Mouse (Mus musculus) mature B cell (primary cell): ENCODE data around the gene Gpam.
"Not testable (repeated sequence)": the region's sequence is repeated elsewhere in the genome, so short reads cannot be mapped to it uniquely, and the experiment has no call there.

Experiments used
- in situ Hi-C: fragments of 300-500 bp; cut with MboI; formaldehyde crosslinking; loops from 2 replicates; pipeline ENCODE4 v1.14.3; 2019

Gene Gpam

GRCm38 (mm10) chr19:55127072-55127718, at the start of gene Gpam:
TSS of gene Gpam (minus strand) at chr19:55127238.
- in situ Hi-C loops, result no loop called here

GRCm38 (mm10) chr19:55171585-55171984, 44.5 kb upstream of the Gpam start:
- in situ Hi-C loops, result no loop called here

DNA sequence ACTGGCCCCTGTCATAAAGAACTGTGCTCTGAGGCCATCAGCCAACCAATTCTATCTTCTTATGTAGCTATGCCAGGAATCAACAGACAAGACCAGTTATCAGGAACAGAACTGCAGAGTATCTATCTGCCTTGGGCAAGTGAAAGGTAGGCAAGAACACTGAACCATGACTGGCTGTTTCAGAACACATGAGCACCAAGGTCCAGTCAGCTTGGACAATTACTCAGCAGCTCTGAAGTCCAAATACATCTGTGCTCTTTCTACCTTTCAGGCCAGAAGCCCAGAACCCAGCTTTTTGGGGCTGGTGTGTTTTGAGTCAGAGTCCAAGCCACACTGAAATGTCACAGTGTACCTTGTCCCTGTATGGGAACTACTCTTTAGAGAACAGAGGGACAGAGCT, 43.4 kb upstream of the Gpam start:
- in situ Hi-C loops, result no loop called here

DNA sequence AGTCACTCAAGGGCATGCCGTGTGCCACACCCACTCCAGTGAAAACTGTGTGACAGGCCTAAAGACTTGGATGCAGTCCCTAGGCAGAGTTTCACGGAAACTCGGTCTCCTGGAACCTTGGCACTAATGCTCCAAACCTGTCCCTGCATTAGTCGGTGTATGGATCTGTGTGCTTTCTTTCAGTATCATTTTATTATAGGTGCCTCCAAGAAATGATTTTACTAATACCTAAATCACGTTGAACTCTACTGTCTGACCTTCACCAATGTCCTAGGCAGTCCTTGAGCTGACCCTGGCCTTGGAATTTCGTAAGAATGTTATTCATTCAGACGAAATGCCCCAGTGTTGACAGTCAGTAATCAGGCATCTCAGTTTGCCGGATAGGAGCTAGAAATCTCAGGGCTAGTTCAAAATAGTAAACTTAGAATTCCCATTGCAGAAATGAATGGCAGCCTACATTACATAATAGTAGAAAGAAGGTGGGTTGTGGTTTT, 42.2 kb upstream of the Gpam start:
- in situ Hi-C loops, result not testable (repeated sequence)

- in situ Hi-C loops, result no loop called here
Measured at GRCm38 (mm10) chr19:55168360-55168759, 41.3 kb upstream of the Gpam start.

GRCm38 (mm10) chr19:55167741-55168140, 40.7 kb upstream of the Gpam start:
- in situ Hi-C loops, result no loop called here

GRCm38 (mm10) chr19:55166741-55167140, 39.7 kb upstream of the Gpam start:
- in situ Hi-C loops, result no loop called here

- in situ Hi-C loops, result no loop called here
Measured at GRCm38 (mm10) chr19:55165954-55166353, 38.9 kb upstream of the Gpam start.

DNA sequence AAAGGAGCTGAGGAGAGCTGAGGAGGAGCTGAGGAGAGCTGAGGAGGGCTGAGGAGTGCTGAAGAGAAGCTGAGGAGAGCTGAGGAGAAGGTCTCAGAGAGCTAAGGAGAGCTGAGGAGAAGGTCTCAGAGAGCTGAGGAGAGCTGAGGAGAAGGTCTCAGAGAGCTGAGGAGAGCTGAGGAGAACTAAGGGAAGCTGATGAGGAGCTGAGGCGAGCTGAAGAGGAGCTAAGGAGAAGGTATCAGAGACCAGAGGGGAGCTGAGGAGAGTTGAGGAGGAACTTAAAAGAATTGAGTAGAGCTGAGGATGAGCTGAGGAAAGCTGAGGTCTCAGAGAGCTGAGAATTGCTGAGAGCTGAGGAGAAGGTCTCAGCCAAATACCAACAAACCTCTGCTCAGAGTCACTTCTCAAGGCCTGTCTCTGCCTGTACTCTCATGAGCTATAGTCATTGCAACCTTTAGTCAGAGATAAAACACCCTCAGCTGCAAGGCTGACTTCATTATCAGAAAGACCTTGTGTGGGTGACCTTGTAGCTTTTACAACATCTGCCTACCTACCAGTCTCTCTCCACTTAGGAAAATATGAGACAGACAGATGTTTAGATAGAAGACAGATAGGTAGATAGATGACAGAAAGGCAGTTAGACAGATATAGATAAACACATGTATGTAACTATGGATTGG, 38.3 kb upstream of the Gpam start:
- in situ Hi-C loops, result no loop called here

DNA sequence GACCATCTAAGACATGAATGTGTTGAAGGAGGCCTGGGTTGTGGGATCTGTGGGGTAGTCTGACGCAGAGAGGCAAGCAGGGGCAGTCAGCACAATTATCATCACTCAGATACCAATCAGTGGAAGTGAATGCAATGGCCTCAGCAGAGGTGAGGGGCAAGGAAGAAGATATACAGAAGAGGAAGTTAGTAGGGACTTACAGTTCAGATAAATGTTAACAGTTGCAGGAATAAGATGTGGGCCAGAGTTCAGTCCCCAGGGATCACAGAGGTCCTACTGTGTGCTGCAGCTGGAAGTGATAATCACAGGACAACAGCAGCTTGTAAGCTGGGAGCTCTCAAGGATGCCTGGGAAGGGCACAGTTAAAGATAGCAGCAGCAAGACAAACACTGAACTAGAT, 37.1 kb upstream of the Gpam start:
- in situ Hi-C loops, result no loop called here

DNA sequence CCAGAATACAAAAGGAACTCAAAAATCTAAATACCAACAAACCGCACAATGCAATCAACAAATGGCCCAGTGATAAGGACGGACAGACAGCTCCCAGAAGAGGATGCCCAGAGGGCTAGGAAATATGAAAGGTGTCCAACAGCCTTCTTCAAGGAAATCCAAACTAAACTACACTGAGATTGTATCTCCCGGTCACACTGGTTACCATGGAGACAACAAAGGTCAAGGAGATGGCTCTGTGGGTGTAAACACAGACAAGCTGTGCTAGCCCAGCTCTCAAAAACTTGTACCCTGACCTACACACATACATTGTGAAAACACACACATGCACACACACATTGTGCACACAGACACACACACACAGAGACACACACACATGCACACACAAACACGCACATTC, 35.2 kb upstream of the Gpam start:
- in situ Hi-C loops, result no loop called here

DNA sequence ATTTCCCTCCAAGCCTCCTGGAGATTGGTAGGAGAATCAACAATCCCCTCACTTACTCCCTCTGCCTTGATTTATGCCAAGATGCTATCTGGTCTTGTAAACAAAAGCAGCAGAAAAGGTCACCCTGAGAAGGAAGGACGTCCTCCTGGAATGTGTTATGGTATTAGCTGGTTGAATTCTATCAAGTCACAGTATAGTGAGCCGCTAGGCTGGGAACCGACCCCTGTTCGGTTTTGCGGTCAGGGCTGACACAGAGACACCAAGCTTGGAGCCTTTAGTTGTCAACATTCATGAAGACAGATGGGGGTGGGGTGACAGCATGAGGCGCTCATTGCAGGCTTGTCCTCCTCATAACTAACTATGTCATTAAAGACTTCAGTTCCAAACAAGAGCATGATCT, 32.8 kb upstream of the Gpam start:
- in situ Hi-C loops, result no loop called here

GRCm38 (mm10) chr19:55158606-55159005, 31.6 kb upstream of the Gpam start:
- in situ Hi-C loops, result no loop called here

GRCm38 (mm10) chr19:55157029-55157428, 30.0 kb upstream of the Gpam start:
- in situ Hi-C loops, result no loop called here

DNA sequence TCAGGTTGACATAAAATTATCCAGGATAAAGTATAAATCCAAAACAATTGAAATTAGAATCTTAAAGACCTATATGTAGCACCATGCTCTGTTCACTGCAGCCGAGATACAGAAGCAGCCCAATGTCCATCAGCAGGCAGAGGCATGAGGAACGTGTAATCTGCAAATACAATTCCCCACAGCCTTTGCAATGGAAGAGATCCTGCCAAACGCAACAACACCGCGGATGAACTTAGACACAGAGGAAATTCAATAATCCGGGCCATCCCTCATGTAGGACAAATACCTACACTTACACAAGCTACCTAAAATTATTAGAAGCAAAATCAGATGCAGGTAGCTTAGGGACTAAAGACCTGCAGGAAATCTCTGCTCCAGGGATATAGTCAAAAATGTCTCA, 25.9 kb upstream of the Gpam start:
- in situ Hi-C loops, result no loop called here

- in situ Hi-C loops, result not testable (repeated sequence)
Measured at GRCm38 (mm10) chr19:55152274-55152673, 25.2 kb upstream of the Gpam start.

DNA sequence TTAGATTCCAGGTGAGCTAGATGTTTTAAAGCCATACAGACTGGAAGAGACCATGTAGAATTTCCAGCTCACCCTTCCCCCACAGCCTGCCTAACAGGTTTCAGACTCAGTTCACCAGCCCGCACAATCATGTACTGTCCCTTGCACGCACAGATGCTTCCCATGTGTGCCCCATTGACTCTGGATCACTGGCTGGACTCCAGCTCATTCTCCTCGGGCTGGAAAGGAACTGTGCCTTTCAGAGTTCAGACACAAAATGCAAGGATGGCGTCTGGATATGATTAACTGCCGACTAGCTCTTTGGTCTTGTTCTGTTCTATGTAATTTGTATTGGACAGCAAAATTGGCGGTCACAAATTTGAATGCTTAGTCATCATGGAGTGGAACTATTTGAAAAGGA, 22.6 kb upstream of the Gpam start:
- in situ Hi-C loops, result no loop called here

DNA sequence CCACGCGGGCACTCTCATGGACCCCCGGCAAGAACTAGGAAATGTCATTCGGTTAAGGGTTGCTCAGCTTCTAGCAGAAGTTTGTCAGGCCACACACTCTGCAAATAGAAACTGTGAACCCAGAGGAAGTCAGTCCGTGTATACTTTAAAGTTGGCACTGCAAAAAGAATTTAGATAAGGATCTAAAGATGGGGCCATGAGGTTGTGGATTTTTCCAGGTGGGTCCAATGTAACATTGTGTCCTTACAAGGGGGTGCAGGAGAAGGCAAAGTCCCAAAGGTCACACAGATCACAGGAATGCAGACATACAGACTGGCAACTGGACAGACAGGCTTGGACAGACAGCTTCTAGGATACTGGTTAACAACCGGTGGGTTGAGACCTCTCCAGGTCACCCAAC, 21.1 kb upstream of the Gpam start:
- in situ Hi-C loops, result no loop called here

- in situ Hi-C loops, result no loop called here
Measured at GRCm38 (mm10) chr19:55147568-55147967, 20.5 kb upstream of the Gpam start.

DNA sequence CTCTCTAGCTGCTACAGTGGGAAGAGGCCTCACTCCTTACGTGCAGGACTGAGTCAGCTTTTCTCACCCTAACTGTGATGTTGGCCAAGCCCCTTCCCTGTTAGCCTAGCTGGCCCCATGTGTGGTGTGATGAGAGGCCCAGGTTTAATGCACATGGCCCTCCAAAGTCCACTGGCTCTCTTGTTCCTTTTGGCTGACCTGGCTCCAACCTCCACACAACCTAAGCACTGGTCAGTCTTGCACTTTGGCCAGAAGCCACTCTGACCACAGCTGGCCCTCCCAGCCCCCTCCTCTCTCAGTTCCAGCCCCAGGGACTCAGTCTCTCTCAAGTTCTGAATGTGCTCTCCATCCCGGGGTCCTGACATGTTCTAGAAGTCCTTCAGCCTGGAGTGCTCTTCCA, 18.1 kb upstream of the Gpam start:
- in situ Hi-C loops, result no loop called here

DNA sequence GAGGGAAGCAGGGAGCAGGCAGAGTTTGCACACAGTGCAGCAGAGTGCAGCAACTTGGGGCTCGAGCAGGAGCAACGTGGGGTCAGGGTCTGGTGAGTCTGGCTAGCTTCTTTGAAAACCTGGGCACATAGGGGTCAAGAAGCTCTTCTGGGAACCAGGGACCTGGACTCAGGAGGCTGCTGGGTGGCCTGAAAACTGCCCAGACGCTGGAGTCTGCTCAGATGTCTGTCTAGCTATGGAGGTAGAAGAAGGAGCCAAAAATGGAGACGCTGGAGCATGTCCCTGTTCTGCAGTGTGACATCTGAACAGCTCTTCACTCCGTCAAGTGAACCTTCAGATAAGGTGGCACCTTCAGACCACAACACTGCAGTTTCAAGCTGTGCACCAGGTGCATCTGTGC, 17.7 kb upstream of the Gpam start:
- in situ Hi-C loops, result no loop called here

GRCm38 (mm10) chr19:55143391-55144300, 16.6 kb upstream of the Gpam start:
- in situ Hi-C loops, result no loop called here

- in situ Hi-C loops, result no loop called here
Measured at GRCm38 (mm10) chr19:55139301-55139700, 12.3 kb upstream of the Gpam start.
